ENCODE assay signal across 8 mouse cellular contexts in genomic region chr16:55894536-55894892, GRCm38 (mm10). TPM values are rescaled to one million over a fixed set of nuclear protein-coding genes. Genes with fewer than 3 reads are reported as not detected.
A peak's percentile ranks its signal among the peaks of the same experiment; 100 is the strongest.
DNase-seq lines count a peak whose midpoint lies in the region; ATAC-seq and TF ChIP-seq lines count a peak whose summit lies in the region.

No protein-coding gene starts in this region.

- DNase-seq in cerebellum, adult 11 months: peak; percentile 24
- DNase-seq in cerebellum, postnatal 36 days: no peak
- DNase-seq in thymus, adult 2 months: peak; percentile 33
- DNase-seq in thymus, postnatal 36 days: no peak
- no peak for DNase-seq in heart, postnatal 0 days (ENCODE audit: low spot score)
- DNase-seq in liver, embryonic 11.5 days (ENCODE audit: low spot score): no peak
- peak; percentile 12 for DNase-seq in midbrain, postnatal 0 days (ENCODE audit: low spot score)
- DNase-seq in right cerebral cortex, postnatal 4 days: no peak

- TF ChIP-seq CTCF in thymus, adult 2 months (IDR thresholded peaks at IDR 0.05; ENCODE audit: borderline replicate concordance, control insufficient read depth, extremely low read depth, insufficient read depth, low read length, poor library complexity): no peak
- TF ChIP-seq CTCF in heart, postnatal 0 days (IDR thresholded peaks at IDR 0.05; ENCODE audit: low read depth): no peak
- TF ChIP-seq CTCF in midbrain, postnatal 0 days (IDR thresholded peaks at IDR 0.05): no peak

- TF ChIP-seq EP300 in heart, postnatal 0 days (IDR thresholded peaks at IDR 0.05; ENCODE audit: low read depth): no peak

- no peak for ATAC-seq in heart, postnatal 0 days (ENCODE audit: insufficient read depth, low read depth)
- peak; percentile 38 for ATAC-seq in liver, embryonic 11.5 days (replicated peaks; ENCODE audit: low FRiP score)
- ATAC-seq in midbrain, postnatal 0 days (ENCODE audit: low FRiP score): no peak

- H3K27ac ChIP-seq in thymus, adult 2 months (ENCODE audit: control insufficient read depth, insufficient read depth, low read length): peak overlapping the region; percentile 27; the same call in 1 of the 2 replicates
- peak overlapping the region; percentile 60 for H3K27ac ChIP-seq in heart, postnatal 0 days (ENCODE audit: low read depth)
- 0 out of 2 replicates have a peak overlapping the region, but pooled peaks have one; percentile 70 for H3K27ac ChIP-seq in liver, embryonic 11.5 days (ENCODE audit: low read depth, low read length)
- H3K27ac ChIP-seq in midbrain, postnatal 0 days (ENCODE audit: low read depth, low read length): peak overlapping the region; percentile 85

- H3K36me3 ChIP-seq in thymus, adult 2 months (ENCODE audit: control insufficient read depth, insufficient read depth, low read length): no peaks in the 10 kb centered on the region
- no peaks in the 10 kb centered on the region for H3K36me3 ChIP-seq in heart, postnatal 0 days (replicated peaks; ENCODE audit: control insufficient read depth, insufficient read depth, low read length)
- H3K36me3 ChIP-seq in liver, embryonic 11.5 days (ENCODE audit: control insufficient read depth, insufficient read depth, low read length): no peaks in the 10 kb centered on the region; the same call in 1 of the 2 replicates
- H3K36me3 ChIP-seq in midbrain, postnatal 0 days (ENCODE audit: insufficient read depth, low read length): no peaks in the 10 kb centered on the region

- no peak for TF ChIP-seq POLR2A in thymus, adult 2 months (IDR thresholded peaks at IDR 0.05; ENCODE audit: control insufficient read depth, extremely low read depth, insufficient read depth, low read length, poor library complexity)

- H3K4me2 ChIP-seq in heart, postnatal 0 days (ENCODE audit: low read depth, low read length): peak overlapping the region; percentile 90
- H3K4me2 ChIP-seq in liver, embryonic 11.5 days: peak overlapping the region; percentile 89
- H3K4me2 ChIP-seq in midbrain, postnatal 0 days (ENCODE audit: low read depth, low read length, poor library complexity, severe bottlenecking): peak overlapping the region; percentile 82

- WGBS in thymus, adult 2 months: 3% methylated on average over 4 of the region's 4 CpGs
- WGBS in heart, postnatal 0 days: 0% methylated on average over 4 of the region's 4 CpGs
- WGBS in liver, embryonic 11.5 days: 0% methylated on average over 4 of the region's 4 CpGs
- WGBS in midbrain, postnatal 0 days: 0% methylated on average over 4 of the region's 4 CpGs

- H3K4me3 ChIP-seq in thymus, adult 2 months (ENCODE audit: control insufficient read depth, insufficient read depth, low read length): peak overlapping the region; percentile 71
- H3K4me3 ChIP-seq in heart, postnatal 0 days (ENCODE audit: low read depth, low read length): peak overlapping the region; percentile 73
- H3K4me3 ChIP-seq in liver, embryonic 11.5 days (ENCODE audit: low read depth, low read length): peak overlapping the region; percentile 78
- peak overlapping the region; percentile 76 for H3K4me3 ChIP-seq in midbrain, postnatal 0 days (ENCODE audit: low read depth, low read length)

- H3K27me3 ChIP-seq in thymus, adult 2 months (ENCODE audit: control insufficient read depth, insufficient read depth, low read length): no peaks in the 10 kb centered on the region
- no peaks in the 10 kb centered on the region for H3K27me3 ChIP-seq in heart, postnatal 0 days (ENCODE audit: control insufficient read depth, insufficient read depth, low read length)
- H3K27me3 ChIP-seq in liver, embryonic 11.5 days (replicated peaks; ENCODE audit: control insufficient read depth, insufficient read depth, low read length): no peaks in the 10 kb centered on the region
- no peaks in the 10 kb centered on the region for H3K27me3 ChIP-seq in midbrain, postnatal 0 days (ENCODE audit: insufficient read depth, low read length)

- peak overlapping the region; percentile 68; the same call in 1 of the 2 replicates for H3K9ac ChIP-seq in heart, postnatal 0 days (replicated peaks; ENCODE audit: low read depth, low read length)
- H3K9ac ChIP-seq in liver, embryonic 11.5 days (ENCODE audit: low read depth, low read length): peak overlapping the region; percentile 71
- peak overlapping the region; percentile 81 for H3K9ac ChIP-seq in midbrain, postnatal 0 days (replicated peaks; ENCODE audit: low read length, poor library complexity, severe bottlenecking)

- H3K9me3 ChIP-seq in heart, postnatal 0 days (replicated peaks; ENCODE audit: control insufficient read depth, low read length): no peaks in the 10 kb centered on the region
- H3K9me3 ChIP-seq in liver, embryonic 11.5 days (ENCODE audit: control insufficient read depth, low read length): no peaks in the 10 kb centered on the region
- H3K9me3 ChIP-seq in midbrain, postnatal 0 days (ENCODE audit: low read length): no peaks in the 10 kb centered on the region

- H3K4me1 ChIP-seq in thymus, adult 2 months (replicated peaks; ENCODE audit: control insufficient read depth, insufficient read depth, low read length): peaks cover 17% of the 10 kb centered on the region
- peaks cover 5% of the 10 kb centered on the region for H3K4me1 ChIP-seq in heart, postnatal 0 days (ENCODE audit: control insufficient read depth, insufficient read depth)
- peaks cover 30% of the 10 kb centered on the region for H3K4me1 ChIP-seq in liver, embryonic 11.5 days (replicated peaks; ENCODE audit: control insufficient read depth, insufficient read depth, low read length)
- peaks cover 9% of the 10 kb centered on the region; the same call in 1 of the 2 replicates for H3K4me1 ChIP-seq in midbrain, postnatal 0 days (ENCODE audit: insufficient read depth, low read length)

RNA-seq across cellular contexts. Expression of gene Nxpe3, which starts 0.6 kb away (rescaled TPM):
- 5.2 and 6.0 TPM in 2 replicates for polyA plus RNA-seq in thymus, adult 2 months (2012; rRNA removed)
- 0.08 TPM in 1 of 2 replicates, not detected in the other for total RNA-seq in heart, postnatal 0 days (2014; rRNA removed; ENCODE audit: low replicate concordance)
- 0.20 and 0.21 TPM in 2 replicates for polyA plus RNA-seq in heart, postnatal 0 days (2015; fragmentation: Nextera tagmentation; extraction: Ambion mirVana)
- 0.73 and 0.93 TPM in 2 replicates for polyA plus RNA-seq in liver, embryonic 11.5 days (2014; fragmentation: Nextera tagmentation; extraction: Ambion mirVana)
- total RNA-seq in midbrain, postnatal 0 days (2014; rRNA removed): 2.0 and 2.7 TPM in 2 replicates
- 0.77 and 1.1 TPM in 2 replicates for polyA plus RNA-seq in midbrain, postnatal 0 days (2015; fragmentation: Nextera tagmentation; extraction: Ambion mirVana)

RNA-seq across cellular contexts. Expression of gene Cep97, which starts 40.1 kb away (rescaled TPM):
- polyA plus RNA-seq in thymus, adult 2 months (2012; rRNA removed): 17.4 and 19.3 TPM in 2 replicates
- 5.0 TPM in 2 replicates for total RNA-seq in heart, postnatal 0 days (2014; rRNA removed; ENCODE audit: low replicate concordance)
- polyA plus RNA-seq in heart, postnatal 0 days (2015; fragmentation: Nextera tagmentation; extraction: Ambion mirVana): 3.1 and 4.9 TPM in 2 replicates
- polyA plus RNA-seq in liver, embryonic 11.5 days (2014; fragmentation: Nextera tagmentation; extraction: Ambion mirVana): 8.9 and 9.3 TPM in 2 replicates
- total RNA-seq in midbrain, postnatal 0 days (2014; rRNA removed): 7.7 and 11.5 TPM in 2 replicates
- polyA plus RNA-seq in midbrain, postnatal 0 days (2015; fragmentation: Nextera tagmentation; extraction: Ambion mirVana): 6.1 and 6.8 TPM in 2 replicates

RNA-seq across cellular contexts. Expression of gene Nfkbiz, which starts 55.8 kb away (rescaled TPM):
- polyA plus RNA-seq in thymus, adult 2 months (2012; rRNA removed): 21.1 and 21.3 TPM in 2 replicates
- 5.3 and 6.8 TPM in 2 replicates for total RNA-seq in heart, postnatal 0 days (2014; rRNA removed; ENCODE audit: low replicate concordance)
- polyA plus RNA-seq in heart, postnatal 0 days (2015; fragmentation: Nextera tagmentation; extraction: Ambion mirVana): 1.7 and 1.9 TPM in 2 replicates
- polyA plus RNA-seq in liver, embryonic 11.5 days (2014; fragmentation: Nextera tagmentation; extraction: Ambion mirVana): 4.5 and 4.6 TPM in 2 replicates
- total RNA-seq in midbrain, postnatal 0 days (2014; rRNA removed): 2.6 and 3.2 TPM in 2 replicates
- 0.96 and 1.3 TPM in 2 replicates for polyA plus RNA-seq in midbrain, postnatal 0 days (2015; fragmentation: Nextera tagmentation; extraction: Ambion mirVana)

Comparison
In these comparisons a context has a peak if more than half of its experiments do, and no peak if none do; other contexts are left out.
1. DNase-seq: peak in cerebellum, adult 11 months (single experiment), thymus, adult 2 months (single experiment) and midbrain, postnatal 0 days (single experiment); none in cerebellum, postnatal 36 days (0 of 2), thymus, postnatal 36 days (0 of 2), heart, postnatal 0 days (single experiment), liver, embryonic 11.5 days (single experiment) and right cerebral cortex, postnatal 4 days (single experiment).
2. H3K27ac ChIP-seq: peak in every context shown above with its lines; median percentile 85 in midbrain, postnatal 0 days; 70 in liver, embryonic 11.5 days; 60 in heart, postnatal 0 days; 27 in thymus, adult 2 months.
3. Peak in every context shown above with its lines, with median percentiles within 50 percentile points of each other: H3K4me3 ChIP-seq, H3K4me2 ChIP-seq and H3K9ac ChIP-seq.